Mouse (Mus musculus): ENCODE results near the gene Gm17027. TPM values are rescaled to one million over a fixed set of nuclear protein-coding genes. Genes with fewer than 3 reads are reported as not detected.

The Gm17027 gene
- polyA plus RNA-seq (2012; rRNA removed; ENCODE audit: low replicate concordance) = not detected in 2 replicates

DNA sequence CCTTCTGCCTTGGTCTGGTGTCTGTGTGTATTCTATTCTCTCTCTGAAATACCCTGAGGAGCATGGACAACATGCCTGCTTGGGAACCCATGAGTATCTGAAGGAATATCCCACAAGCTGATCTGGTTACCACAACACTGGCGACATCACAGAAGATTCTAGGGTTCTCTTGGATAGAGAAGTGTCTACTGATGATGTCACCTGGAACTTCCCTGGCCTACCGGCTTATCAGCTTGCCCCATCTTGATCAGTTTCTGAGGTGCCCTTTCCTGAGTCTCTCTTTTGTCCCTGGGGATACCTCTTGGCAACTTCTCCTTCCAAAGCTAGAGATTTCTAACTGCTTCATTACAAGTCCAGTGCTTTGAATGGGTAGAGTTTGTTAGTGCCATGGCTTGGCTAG lies at the start of gene Gm17027:
TSS of gene Gm17027 (minus strand) at position 101 of the 400 bp plus-strand sequence.

DNA sequence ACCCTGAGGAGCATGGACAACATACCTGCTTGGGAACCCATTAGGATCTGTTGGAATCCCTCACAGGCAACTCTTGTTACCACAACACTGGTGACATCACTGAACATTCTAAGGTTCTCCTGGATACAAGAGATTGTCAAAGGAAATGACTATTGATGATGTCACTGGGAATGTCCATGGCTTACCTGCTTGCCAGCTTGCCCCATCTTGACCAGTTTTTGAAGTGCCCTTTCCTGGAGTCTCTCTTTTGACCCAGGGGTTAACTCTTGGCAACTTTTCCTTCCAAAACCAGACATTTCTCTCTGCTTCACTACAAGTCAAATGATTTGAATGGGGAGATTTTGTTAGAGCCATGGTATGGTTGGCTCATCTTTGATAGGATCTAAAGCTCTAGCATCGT lies 28.3 kb upstream of the Gm17027 start, which contains the start of gene Gm3573:
TSS of gene Gm3573 (minus strand) at position 101 of the 400 bp plus-strand sequence.

DNA sequence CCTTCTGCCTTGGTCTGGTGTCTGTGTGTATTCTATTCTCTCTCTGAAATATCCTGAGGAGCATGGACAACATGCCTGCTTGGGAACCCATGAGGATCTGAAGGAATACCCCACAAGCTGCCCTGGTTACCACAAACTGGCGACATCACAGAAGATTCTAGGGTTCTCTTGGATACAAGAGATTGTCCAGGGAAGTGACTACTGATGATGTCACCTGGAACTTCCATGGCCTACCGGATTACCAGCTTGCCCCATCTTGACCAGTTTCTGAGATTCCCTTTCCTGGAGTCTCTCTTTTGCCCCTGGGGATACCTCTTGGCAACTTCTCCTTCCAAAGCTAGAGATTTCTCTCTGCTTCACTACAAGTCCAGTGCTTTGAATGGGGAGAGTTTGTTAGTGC lies 45.2 kb downstream of the Gm17027 start, which contains the start of gene Gm7951:
TSS of gene Gm7951 (minus strand) at position 101 of the 400 bp plus-strand sequence.

Other genes starting within 250 kb of the Gm17027 start
- not detected in 2 replicates for gene 1700049E17Rik1, start 237.7 kb downstream of the Gm17027 start, polyA plus RNA-seq (2012; rRNA removed; ENCODE audit: low replicate concordance)
- gene 1700024B05Rik, start 218.6 kb downstream of the Gm17027 start, polyA plus RNA-seq (2012; rRNA removed; ENCODE audit: low replicate concordance) = not detected in 2 replicates
- gene Gm6401, start 194.7 kb downstream of the Gm17027 start, polyA plus RNA-seq (2012; rRNA removed; ENCODE audit: low replicate concordance) = not detected in 2 replicates
- gene Gm3543, start 179.3 kb downstream of the Gm17027 start, polyA plus RNA-seq (2012; rRNA removed; ENCODE audit: low replicate concordance) = not detected in 2 replicates
- gene Gm7951, start 45.3 kb downstream of the Gm17027 start, polyA plus RNA-seq (2012; rRNA removed; ENCODE audit: low replicate concordance) = not detected in 2 replicates
- gene Gm3573, start 28.2 kb upstream of the Gm17027 start, polyA plus RNA-seq (2012; rRNA removed; ENCODE audit: low replicate concordance) = not detected in 2 replicates
- not detected in 2 replicates for gene Gm17026, start 97.4 kb upstream of the Gm17027 start, polyA plus RNA-seq (2012; rRNA removed; ENCODE audit: low replicate concordance)
- gene Gm9611, start 134.7 kb upstream of the Gm17027 start, polyA plus RNA-seq (2012; rRNA removed; ENCODE audit: low replicate concordance) = not detected in 2 replicates
- not detected in 2 replicates for gene Gm7995, start 147.6 kb upstream of the Gm17027 start, polyA plus RNA-seq (2012; rRNA removed; ENCODE audit: low replicate concordance)

All from duodenum, adult 2 months (tissue).